21 mouse cellular contexts compared by ENCODE assay signal in genomic region chr9:70220461-70221170, GRCm38 (mm10). TPM values are rescaled to one million over a fixed set of nuclear protein-coding genes. Genes with fewer than 3 reads are reported as not detected.
A peak's percentile ranks its signal among the peaks of the same experiment; 100 is the strongest.
DNase-seq lines count a peak whose midpoint lies in the region; ATAC-seq and TF ChIP-seq lines count a peak whose summit lies in the region.
"Had no signal": no experiment of that assay in that cellular context is flagged by ENCODE, and none has a peak within 500 bp of the region (broad histone marks: within the 10 kb centered on the region; RNA-seq: fewer than 3 reads in every experiment).

No protein-coding gene starts in this region.

- DNase-seq in gastrocnemius, adult 2 months, result no peak
- DNase-seq in gastrocnemius, postnatal 25 days, result no peak
- no peak for DNase-seq in heart, adult 2 months
- peak; percentile 62 for DNase-seq in lung, adult 2 months
- peak; percentile 50 for DNase-seq in lung, postnatal 14 days
- no peak for DNase-seq in ovary, adult 18-20 months (ENCODE audit: low spot score)
- DNase-seq in left cerebral cortex, postnatal 25 days (ENCODE audit: low spot score in 2 of 2), result no peak
- DNase-seq: adrenal gland, postnatal 25 days; cerebellum, adult 9-10 months; kidney, adult 11 months; kidney, postnatal 36 days; thymus, adult 2 months had no signal

- H3K4me1 ChIP-seq in heart, embryonic 15.5 days (replicated peaks), result peaks cover 39% of the 10 kb centered on the region
- H3K4me1 ChIP-seq in heart, adult 2 months (ENCODE audit: control insufficient read depth, insufficient read depth, low read length), result peaks cover 11% of the 10 kb centered on the region
- H3K4me1 ChIP-seq in lung, adult 2 months (ENCODE audit: control insufficient read depth, insufficient read depth, low read length), result peaks cover 20% of the 10 kb centered on the region
- H3K4me1 ChIP-seq: hindbrain, embryonic 13.5 days had no signal

- H3K27me3 ChIP-seq in heart, embryonic 15.5 days, result no peaks in the 10 kb centered on the region
- no peaks in the 10 kb centered on the region for H3K27me3 ChIP-seq in heart, adult 2 months (ENCODE audit: control insufficient read depth, insufficient read depth, low read length)
- H3K27me3 ChIP-seq: hindbrain, embryonic 13.5 days; kidney, embryonic 15.5 days; limb, embryonic 13.5 days; liver, embryonic 12.5 days; midbrain, embryonic 12.5 days had no signal

- peak overlapping the region; percentile 6; the same call in 1 of the 2 replicates for H3K27ac ChIP-seq in gastrocnemius, adult 2 months
- peak overlapping the region; percentile 10 for H3K27ac ChIP-seq in heart, embryonic 15.5 days
- H3K27ac ChIP-seq in heart, adult 2 months, result no peak overlapping the region
- H3K27ac ChIP-seq: hindbrain, embryonic 13.5 days; kidney, embryonic 15.5 days; limb, embryonic 13.5 days; liver, embryonic 12.5 days; macrophage; midbrain, embryonic 12.5 days; stomach, postnatal 0 days had no signal

- intact Hi-C loops in gastrocnemius, adult 2 months (cut with DNase I), result no loop called here
- intact Hi-C loops in heart, adult 2 months (cut with DNase I), result no loop called here
- intact Hi-C loops in left cerebral cortex, postnatal 25 days (cut with DNase I), result no loop called here

- no peak for TF ChIP-seq CTCF in gastrocnemius, adult 2 months (IDR thresholded peaks at IDR 0.05)
- TF ChIP-seq CTCF in heart, adult 2 months (IDR thresholded peaks at IDR 0.05), result no peak
- no peak for TF ChIP-seq CTCF in lung, adult 2 months (IDR thresholded peaks at IDR 0.05; ENCODE audit: insufficient read depth, low read length)

- no peak overlapping the region for H3K9ac ChIP-seq in heart, embryonic 15.5 days
- H3K9ac ChIP-seq in heart, adult 2 months (ENCODE audit: low read depth, low read length), result no peak overlapping the region
- H3K9ac ChIP-seq: hindbrain, embryonic 13.5 days; kidney, embryonic 15.5 days; limb, embryonic 13.5 days; liver, embryonic 12.5 days; midbrain, embryonic 12.5 days had no signal

- H3K9me3 ChIP-seq in heart, embryonic 15.5 days (replicated peaks), result no peaks in the 10 kb centered on the region
- H3K9me3 ChIP-seq: hindbrain, embryonic 13.5 days; kidney, embryonic 15.5 days; limb, embryonic 13.5 days; liver, embryonic 12.5 days; midbrain, embryonic 12.5 days had no signal

- 0 out of 2 replicates have a peak, but pooled peaks cover 4% of the 10 kb centered on the region for H3K79me2 ChIP-seq in heart, adult 2 months (replicated peaks; ENCODE audit: control insufficient read depth, insufficient read depth, low read length)

- WGBS in heart, embryonic 15.5 days, result 23% methylated on average over 7 of the region's 7 CpGs
- WGBS in heart, adult 2 months, result 28% methylated on average over 7 of the region's 7 CpGs
- WGBS in lung, adult 2 months, result 48% methylated on average over 7 of the region's 7 CpGs

- no peak overlapping the region for H3K4me3 ChIP-seq in gastrocnemius, adult 2 months
- no peak overlapping the region for H3K4me3 ChIP-seq in heart, embryonic 15.5 days
- H3K4me3 ChIP-seq in heart, adult 2 months, result no peak overlapping the region
- no peak overlapping the region for H3K4me3 ChIP-seq in lung, adult 2 months (replicated peaks; ENCODE audit: extremely low read depth, low read depth, low read length)
- H3K4me3 ChIP-seq: hindbrain, embryonic 13.5 days; kidney, embryonic 15.5 days; limb, embryonic 13.5 days; liver, embryonic 12.5 days; midbrain, embryonic 12.5 days had no signal

- no peaks in the 10 kb centered on the region for H3K36me3 ChIP-seq in heart, embryonic 15.5 days
- H3K36me3 ChIP-seq in heart, adult 2 months (ENCODE audit: control insufficient read depth, insufficient read depth, low read length), result peaks cover 4% of the 10 kb centered on the region; the same call in 1 of the 2 replicates
- H3K36me3 ChIP-seq: hindbrain, embryonic 13.5 days; kidney, embryonic 15.5 days; limb, embryonic 13.5 days; liver, embryonic 12.5 days; midbrain, embryonic 12.5 days had no signal

- TF ChIP-seq EP300 in heart, adult 2 months (IDR thresholded peaks at IDR 0.05; ENCODE audit: insufficient read depth, low read depth, low read length), result no peak

- peak overlapping the region; percentile 34 for H3K4me2 ChIP-seq in heart, embryonic 15.5 days
- H3K4me2 ChIP-seq: hindbrain, embryonic 13.5 days; kidney, embryonic 15.5 days; limb, embryonic 13.5 days; liver, embryonic 12.5 days; midbrain, embryonic 12.5 days had no signal

- peak; percentile 53; the same call in 1 of the 2 replicates for ATAC-seq in heart, embryonic 15.5 days (replicated peaks; ENCODE audit: insufficient number of reproducible peaks, insufficient read depth, low FRiP score, low read depth)
- ATAC-seq: forebrain, embryonic 14.5 days; liver, embryonic 12.5 days had no signal

- no peak for TF ChIP-seq POLR2A in heart, adult 2 months (IDR thresholded peaks at IDR 0.05; ENCODE audit: insufficient read depth, low read depth, low read length)
- TF ChIP-seq POLR2A in lung, adult 2 months (IDR thresholded peaks at IDR 0.05; ENCODE audit: borderline replicate concordance, extremely low read depth, low read depth, low read length), result no peak

RNA-seq across cellular contexts. Expression of gene Myo1e, which starts 13.5 kb away (rescaled TPM):
- 10 to 100 TPM in 1 of 2 experiments, 1 to 10 TPM in 1; 5.7 to 11.7 TPM for total RNA-seq in gastrocnemius, adult 2 months (2021)
- 1 to 10 TPM; 8.6 to 8.9 TPM for total RNA-seq in gastrocnemius, postnatal 25 days (2021)
- 11.8 and 15.2 TPM in 2 replicates for polyA plus RNA-seq in heart, embryonic 15.5 days (2015; fragmentation: Nextera tagmentation; extraction: Ambion mirVana)
- total RNA-seq in heart, adult 2 months (2021), result 10 to 100 TPM in 1 of 2 experiments, 1 to 10 TPM in 1; 8.5 to 11.3 TPM
- polyA plus RNA-seq in heart, adult 2 months (2012; rRNA removed), result 3.9 and 5.8 TPM in 2 replicates
- polyA plus RNA-seq in lung, adult 2 months (2012; rRNA removed), result 13.7 and 21.2 TPM in 2 replicates
- total RNA-seq in left cerebral cortex, postnatal 25 days (2021), result 10 to 100 TPM; 13.5 to 14.7 TPM

Comparison
In these comparisons a context has a peak if more than half of its experiments do, and no peak if none do; other contexts are left out.
1. DNase-seq: peak in lung, adult 2 months (single experiment) and lung, postnatal 14 days (single experiment); none in gastrocnemius, adult 2 months (single experiment), gastrocnemius, postnatal 25 days (single experiment), heart, adult 2 months (0 of 2), ovary, adult 18-20 months (single experiment) and left cerebral cortex, postnatal 25 days (0 of 2).